Mouse (Mus musculus): Measurements from ENCODE around the gene Vps18.

- no peak for TF ChIP-seq POLR2A (IDR thresholded peaks at IDR 0.05; ENCODE audit: insufficient read length, low read depth)
- TF ChIP-seq MAX (IDR thresholded peaks at IDR 0.05; ENCODE audit: low read depth), result no peak
- TF ChIP-seq POLR2AphosphoS2 (IDR thresholded peaks at IDR 0.05; ENCODE audit: insufficient read length, low read depth), result no peak
- peak in 2 of 3 experiments; percentile 27 to 54 for TF ChIP-seq MYOD1 (IDR thresholded peaks at IDR 0.05; ENCODE audit: control insufficient read depth in 1 of 3, insufficient read length in 2 of 3, low read depth in 2 of 3)
- peak in 2 of 3 experiments; percentile 17 to 77 for TF ChIP-seq MYOG (IDR thresholded peaks at IDR 0.05; ENCODE audit: control insufficient read depth in 1 of 3, insufficient read depth in 1 of 3, insufficient read length in 2 of 3, low read depth in 2 of 3)
Observed at GRCm38 (mm10) chr2:119318043-119318710, 29.6 kb downstream of the Vps18 start.
